Mouse (Mus musculus): ENCODE data around the gene Tmem184c. TPM values are rescaled to one million over a fixed set of nuclear protein-coding genes. Genes with fewer than 3 reads are reported as not detected.

Gene Tmem184c
- polyA plus RNA-seq, 1 experiment from 2014 or later = 45.5 TPM

- peaks cover 20% of the 10 kb centered on the region for H3K4me1 ChIP-seq
- peaks cover 19% of the 10 kb centered on the region for H3K36me3 ChIP-seq
- peak overlapping the region; percentile 86 for H3K4me3 ChIP-seq
- DNase-seq (ENCODE audit: low spot score) = no peak
- no peaks in the 10 kb centered on the region for H3K9me3 ChIP-seq (replicated peaks)
- H3K27ac ChIP-seq (replicated peaks) = no peak overlapping the region; the same call in 1 of the 2 replicates
- WGBS = 10% methylated on average over 7 of the region's 7 CpGs
- no peaks in the 10 kb centered on the region for H3K27me3 ChIP-seq (ENCODE audit: low read depth, poor library complexity, severe bottlenecking)
These were observed 877 bp downstream of the Tmem184c start for GRCm38 (mm10) chr8:77609621-77610020.

GRCm38 (mm10) chr8:77584174-77584573 is 26.3 kb downstream of the Tmem184c start:
- WGBS = 94% methylated on average over 4 of the region's 4 CpGs
- peaks cover 37% of the 10 kb centered on the region for H3K36me3 ChIP-seq
- DNase-seq (ENCODE audit: low spot score) = no peak

GRCm38 (mm10) chr8:77577674-77578073 is 32.8 kb downstream of the Tmem184c start:
- Histone ChIP-seq H3K27me3 (ENCODE audit: low read depth, poor library complexity, severe bottlenecking) (no peaks in the 10 kb centered on the region), H3K27ac (replicated peaks) (no peak overlapping the region), H3K4me1 (no peaks in the 10 kb centered on the region), H3K9me3 (replicated peaks) (no peaks in the 10 kb centered on the region), H3K4me3 (no peak overlapping the region), H3K36me3 (peaks cover 76% of the 10 kb centered on the region)
- WGBS = 93% methylated on average over 7 of the region's 7 CpGs
- no peak for DNase-seq (ENCODE audit: low spot score)

More at GRCm38 (mm10) chr8:77584174-77584573, 26.3 kb downstream of the Tmem184c start:
- Histone ChIP-seq H3K4me1 (no peaks in the 10 kb centered on the region), H3K27ac (replicated peaks) (no peak overlapping the region), H3K27me3 (ENCODE audit: low read depth, poor library complexity, severe bottlenecking) (no peaks in the 10 kb centered on the region), H3K9me3 (replicated peaks) (no peaks in the 10 kb centered on the region), H3K4me3 (no peak overlapping the region)

- no peaks in the 10 kb centered on the region for H3K4me1 ChIP-seq
- no peaks in the 10 kb centered on the region for H3K9me3 ChIP-seq (replicated peaks)
- WGBS = 88% methylated on average over 5 of the region's 5 CpGs
- no peaks in the 10 kb centered on the region for H3K27me3 ChIP-seq (ENCODE audit: low read depth, poor library complexity, severe bottlenecking)
- peaks cover 75% of the 10 kb centered on the region for H3K36me3 ChIP-seq
- no peak overlapping the region for H3K4me3 ChIP-seq
- no peak for DNase-seq (ENCODE audit: low spot score)
- H3K27ac ChIP-seq (replicated peaks) = no peak overlapping the region
These were observed 36.3 kb downstream of the Tmem184c start for GRCm38 (mm10) chr8:77574229-77574628.

- H3K4me3 ChIP-seq = no peak overlapping the region
- H3K27me3 ChIP-seq (ENCODE audit: low read depth, poor library complexity, severe bottlenecking) = no peaks in the 10 kb centered on the region
- H3K27ac ChIP-seq (replicated peaks) = no peak overlapping the region
- no peak for DNase-seq (ENCODE audit: low spot score)
- H3K4me1 ChIP-seq = no peaks in the 10 kb centered on the region
- 91% methylated on average over 3 of the region's 3 CpGs for WGBS
- peaks cover 99% of the 10 kb centered on the region for H3K36me3 ChIP-seq
- no peaks in the 10 kb centered on the region for H3K9me3 ChIP-seq (replicated peaks)
These were observed 49.1 kb downstream of the Tmem184c start for GRCm38 (mm10) chr8:77561441-77561840.

- WGBS = 95% methylated on average over 3 of the region's 3 CpGs
- H3K36me3 ChIP-seq = peaks cover 62% of the 10 kb centered on the region
- no peak overlapping the region for H3K4me3 ChIP-seq
These were observed 58.0 kb downstream of the Tmem184c start for GRCm38 (mm10) chr8:77552491-77552890.

GRCm38 (mm10) chr8:77549881-77550580 is 60.5 kb downstream of the Tmem184c start:
- Histone ChIP-seq H3K36me3 (peaks cover 38% of the 10 kb centered on the region), H3K4me1 (peaks cover 23% of the 10 kb centered on the region), H3K9me3 (replicated peaks) (no peaks in the 10 kb centered on the region), H3K4me3 (peak overlapping the region; percentile 78), H3K27me3 (ENCODE audit: low read depth, poor library complexity, severe bottlenecking) (no peaks in the 10 kb centered on the region), H3K27ac (replicated peaks) (peak overlapping the region; percentile 93)
- DNase-seq (ENCODE audit: low spot score) = peak; percentile 15
- 34% methylated on average over 7 of the region's 7 CpGs for WGBS

More at GRCm38 (mm10) chr8:77552491-77552890, 58.0 kb downstream of the Tmem184c start:
- Histone ChIP-seq H3K4me1 (peaks cover 23% of the 10 kb centered on the region), H3K27ac (replicated peaks) (no peak overlapping the region), H3K27me3 (ENCODE audit: low read depth, poor library complexity, severe bottlenecking) (no peaks in the 10 kb centered on the region), H3K9me3 (replicated peaks) (no peaks in the 10 kb centered on the region)
- DNase-seq (ENCODE audit: low spot score) = no peak

- 4% methylated on average over 42 of the region's 42 CpGs for WGBS
- Histone ChIP-seq H3K4me1 (peaks cover 23% of the 10 kb centered on the region), H3K27me3 (ENCODE audit: low read depth, poor library complexity, severe bottlenecking) (no peaks in the 10 kb centered on the region), H3K27ac (replicated peaks) (peak within 1 kb of the TSS; percentile 93), H3K4me3 (peak within 1 kb of the TSS; percentile 78), H3K36me3 (peaks cover 31% of the 10 kb centered on the region), H3K9me3 (replicated peaks) (no peaks in the 10 kb centered on the region)
- peak; percentile 90 for DNase-seq (ENCODE audit: low spot score)
These were observed 61.3 kb downstream of the Tmem184c start, which contains the start of gene Prmt9 for GRCm38 (mm10) chr8:77549121-77549706. Prmt9 (plus strand) TSS chr8:77549397.

Other genes starting within 250 kb of the Tmem184c start
- gene Arhgap10, start 92.7 kb downstream of the Tmem184c start, polyA plus RNA-seq (2016; fragmentation: Nextera tagmentation; extraction: Ambion mirVana) = 13.9 and 16.5 TPM in 2 replicates
- gene Prmt9, start 61.3 kb downstream of the Tmem184c start, polyA plus RNA-seq (2016; fragmentation: Nextera tagmentation; extraction: Ambion mirVana) = 22.9 and 23.6 TPM in 2 replicates
- 14.3 and 15.6 TPM in 2 replicates for gene Ednra, start 113.8 kb upstream of the Tmem184c start, polyA plus RNA-seq (2016; fragmentation: Nextera tagmentation; extraction: Ambion mirVana)

Measured in midbrain, embryonic 10.5 days (tissue).